Mouse (Mus musculus) cortical plate, adult 2 months (tissue): ENCODE measurements around the gene Camta1.

Source experiments
- CTCF ChIP-seq: fragments of 200-500 bp; IDR thresholded peaks from 2 replicates; pipeline ENCODE4 v1.5.1; 2011; ENCODE audit warnings: mild to moderate bottlenecking, control low read depth, low read length; ENCODE audit not compliant: insufficient read depth; ENCODE audit errors: extremely low read depth
- POLR2A ChIP-seq: fragments of 200-500 bp; IDR thresholded peaks from 2 replicates; pipeline ENCODE4 v1.6.1; 2011; ENCODE audit warnings: mild to moderate bottlenecking, low read length, control low read depth; ENCODE audit not compliant: insufficient read depth; ENCODE audit errors: extremely low read depth

GRCm38 (mm10) chr4:151895624-151896023 is 33.9 kb upstream of the Camta1 start:
- TF ChIP-seq CTCF (no peak), POLR2A (no peak)
